Mouse (Mus musculus): ENCODE data around the gene Fancd2os. TPM values are rescaled to one million over a fixed set of nuclear protein-coding genes. Genes with fewer than 3 reads are reported as not detected.

Gene Fancd2os
- polyA plus RNA-seq, 1 experiment from 2014 or later, result 0.15 TPM

DNA sequence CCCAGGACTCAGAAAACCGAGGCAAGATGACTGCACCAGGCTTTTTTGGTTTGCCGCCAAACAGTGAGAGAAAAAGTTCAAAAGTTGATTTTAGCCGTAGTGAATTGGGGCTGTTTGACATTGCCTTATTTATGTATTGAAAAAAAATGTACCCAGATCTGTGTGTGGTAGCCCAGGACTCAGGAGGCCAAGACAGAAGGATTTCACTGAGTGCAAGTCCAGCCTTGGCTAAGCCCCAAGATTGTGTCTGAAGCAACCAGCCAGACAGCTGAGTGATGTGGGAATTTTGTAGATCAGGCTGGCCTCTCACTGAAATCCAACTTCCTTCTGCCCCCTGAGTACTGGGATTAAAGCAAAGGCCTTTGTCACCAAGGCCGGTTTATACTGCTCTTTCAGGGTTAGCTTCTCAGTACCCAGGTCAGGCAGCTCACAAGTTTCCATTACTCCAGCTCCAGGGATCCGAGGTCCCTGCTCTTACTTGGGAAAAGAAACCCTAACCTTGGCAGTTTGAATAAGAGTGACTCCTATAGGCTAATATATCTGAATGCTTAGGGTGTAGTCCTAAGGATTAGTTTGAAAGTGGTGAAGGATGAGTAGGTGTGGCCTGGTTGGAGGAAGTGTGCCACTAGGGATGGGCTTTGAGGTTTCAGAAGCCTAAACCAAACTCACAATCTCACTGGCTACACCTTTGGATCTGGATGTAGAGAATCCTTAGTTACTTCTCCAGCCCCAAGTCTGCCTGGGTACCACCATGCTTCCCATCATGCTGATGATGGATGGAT lies 24.7 kb upstream of the Fancd2os start:
- peak overlapping the region; percentile 90 for H3K4me2 ChIP-seq
- H3K4me3 ChIP-seq, result peak overlapping the region; percentile 90
- H3K27me3 ChIP-seq, result no peaks in the 10 kb centered on the region
- H3K9me3 ChIP-seq (replicated peaks), result no peaks in the 10 kb centered on the region
- ATAC-seq (replicated peaks; ENCODE audit: insufficient number of reproducible peaks, insufficient read depth, low FRiP score, low read depth), result no peak
- 45% methylated on average over 5 of the region's 5 CpGs for WGBS
- peaks cover 17% of the 10 kb centered on the region for H3K4me1 ChIP-seq (replicated peaks)
- H3K27ac ChIP-seq, result peak overlapping the region; percentile 93; the same call in 1 of the 2 replicates
- peaks cover 18% of the 10 kb centered on the region for H3K36me3 ChIP-seq
- peak overlapping the region; percentile 81; the same call in 1 of the 2 replicates for H3K9ac ChIP-seq

- ATAC-seq (replicated peaks; ENCODE audit: insufficient number of reproducible peaks, insufficient read depth, low FRiP score, low read depth), result peak; percentile 91
- H3K27me3 ChIP-seq, result no peaks in the 10 kb centered on the region
- under 1% methylated on average over 76 of the region's 76 CpGs for whole genome bisulfite sequencing
- peak within 1 kb of the TSS; percentile 93 for H3K27ac ChIP-seq
- H3K9me3 ChIP-seq (replicated peaks), result no peaks in the 10 kb centered on the region
- peak within 1 kb of the TSS; percentile 90 for H3K4me2 ChIP-seq
- H3K9ac ChIP-seq, result peak within 1 kb of the TSS; percentile 81
- peaks cover 7% of the 10 kb centered on the region for H3K36me3 ChIP-seq
- H3K4me3 ChIP-seq, result peak within 1 kb of the TSS; percentile 90
- H3K4me1 ChIP-seq (replicated peaks), result peaks cover 17% of the 10 kb centered on the region
Measured at GRCm38 (mm10) chr6:113623941-113624751, 23.6 kb upstream of the Fancd2os start, which contains the start of gene Vhl. Gene Vhl (plus strand): TSS chr6:113623959.

- H3K27ac ChIP-seq, result peak overlapping the region; percentile 93
- 61% methylated on average over 5 of the region's 5 CpGs for WGBS
- peak overlapping the region; percentile 90 for H3K4me3 ChIP-seq
- no peak for ATAC-seq (replicated peaks; ENCODE audit: insufficient number of reproducible peaks, insufficient read depth, low FRiP score, low read depth)
- H3K36me3 ChIP-seq, result 0 out of 2 replicates have a peak, but pooled peaks cover 5% of the 10 kb centered on the region
- H3K4me1 ChIP-seq (replicated peaks), result peaks cover 17% of the 10 kb centered on the region
- H3K4me2 ChIP-seq, result peak overlapping the region; percentile 90
- H3K9me3 ChIP-seq (replicated peaks), result no peaks in the 10 kb centered on the region
- no peaks in the 10 kb centered on the region for H3K27me3 ChIP-seq
- H3K9ac ChIP-seq, result no peak overlapping the region
Measured at GRCm38 (mm10) chr6:113623386-113623785, 22.9 kb upstream of the Fancd2os start.

DNA sequence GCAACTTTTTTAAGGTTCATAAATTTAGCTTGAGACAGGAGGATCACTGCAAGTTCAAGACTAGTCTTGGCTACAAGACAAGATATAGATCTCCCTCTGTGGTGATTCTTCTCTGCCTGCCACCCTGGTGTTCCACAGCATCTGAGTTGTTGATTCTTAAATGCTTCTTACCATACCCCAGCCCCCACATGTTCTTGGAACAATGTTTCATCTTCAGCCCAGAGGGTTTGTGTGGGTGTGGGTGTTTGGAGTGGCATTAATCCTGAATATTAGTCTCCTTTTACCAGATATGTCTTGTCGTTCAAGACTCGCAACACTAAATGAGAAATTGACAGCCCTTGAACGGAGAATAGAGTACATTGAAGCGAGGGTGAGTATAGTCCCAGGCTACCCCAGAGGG lies 15.0 kb upstream of the Fancd2os start:
- no peaks in the 10 kb centered on the region for H3K27me3 ChIP-seq
- H3K27ac ChIP-seq, result no peak overlapping the region
- peaks cover 20% of the 10 kb centered on the region for H3K4me1 ChIP-seq (replicated peaks)
- no peak for ATAC-seq (replicated peaks; ENCODE audit: insufficient number of reproducible peaks, insufficient read depth, low FRiP score, low read depth)
- no peaks in the 10 kb centered on the region for H3K9me3 ChIP-seq (replicated peaks)
- WGBS, result 92% methylated on average over 4 of the region's 4 CpGs
- no peak overlapping the region for H3K4me3 ChIP-seq
- no peak overlapping the region for H3K4me2 ChIP-seq
- no peak overlapping the region for H3K9ac ChIP-seq
- peaks cover 42% of the 10 kb centered on the region for H3K36me3 ChIP-seq

DNA sequence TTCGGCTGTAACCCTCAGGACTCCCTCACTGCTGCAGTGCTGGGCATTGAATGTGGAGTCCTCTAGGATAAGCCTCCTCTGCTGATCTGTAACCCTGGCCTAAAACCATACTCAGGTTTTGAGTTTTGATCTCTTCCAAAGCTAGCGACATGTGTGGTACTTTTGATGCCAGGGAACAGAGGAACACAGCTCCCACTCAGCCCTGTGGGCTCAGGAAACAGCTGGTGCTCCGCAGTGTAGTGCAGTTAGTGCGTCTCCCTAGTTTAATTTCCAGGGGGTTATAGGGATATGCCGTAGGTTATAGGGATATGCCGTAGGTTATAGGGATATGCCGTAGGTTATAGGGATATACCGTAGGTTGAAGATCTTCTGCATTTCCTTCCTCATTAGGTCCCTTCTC lies 14.5 kb upstream of the Fancd2os start:
- Histone ChIP-seq H3K4me1 (replicated peaks) (peaks cover 20% of the 10 kb centered on the region), H3K36me3 (peaks cover 44% of the 10 kb centered on the region), H3K4me3 (no peak overlapping the region), H3K27me3 (no peaks in the 10 kb centered on the region), H3K27ac (no peak overlapping the region), H3K4me2 (no peak overlapping the region), H3K9ac (no peak overlapping the region), H3K9me3 (replicated peaks) (no peaks in the 10 kb centered on the region)
- 96% methylated on average over 8 of the region's 8 CpGs for WGBS
- no peak for ATAC-seq (replicated peaks; ENCODE audit: insufficient number of reproducible peaks, insufficient read depth, low FRiP score, low read depth)

DNA sequence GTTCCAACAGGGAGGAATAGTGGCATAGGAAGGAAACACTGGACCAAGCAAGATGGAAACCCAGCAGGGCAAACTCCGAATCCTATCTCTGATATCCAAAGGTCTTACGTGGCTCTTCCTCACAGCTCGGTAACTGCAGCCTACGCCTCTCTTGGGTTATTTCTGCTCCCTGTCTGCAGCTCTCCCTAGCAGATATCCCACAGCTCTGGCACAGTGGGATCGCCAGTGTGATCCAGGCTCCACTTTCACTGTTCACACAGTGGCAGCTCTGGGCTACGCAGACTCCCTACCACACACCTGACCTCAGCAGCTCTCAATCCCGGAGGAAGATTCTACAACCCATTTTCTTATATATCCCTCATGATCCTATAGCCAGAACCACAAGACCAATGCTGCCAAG lies 13.6 kb upstream of the Fancd2os start:
- Histone ChIP-seq H3K27ac (no peak overlapping the region), H3K36me3 (peaks cover 44% of the 10 kb centered on the region), H3K9me3 (replicated peaks) (no peaks in the 10 kb centered on the region), H3K4me3 (no peak overlapping the region), H3K4me2 (no peak overlapping the region), H3K27me3 (no peaks in the 10 kb centered on the region), H3K9ac (no peak overlapping the region), H3K4me1 (replicated peaks) (peaks cover 20% of the 10 kb centered on the region)
- whole genome bisulfite sequencing, result 90% methylated on average over 7 of the region's 7 CpGs
- no peak for ATAC-seq (replicated peaks; ENCODE audit: insufficient number of reproducible peaks, insufficient read depth, low FRiP score, low read depth)

- peaks cover 20% of the 10 kb centered on the region for H3K4me1 ChIP-seq (replicated peaks)
- H3K36me3 ChIP-seq, result peaks cover 39% of the 10 kb centered on the region
- H3K27me3 ChIP-seq, result no peaks in the 10 kb centered on the region
- 0 out of 2 replicates have a peak overlapping the region, but pooled peaks have one; percentile 0 for H3K4me3 ChIP-seq
- H3K4me2 ChIP-seq, result peak overlapping the region; percentile 52
- no peaks in the 10 kb centered on the region for H3K9me3 ChIP-seq (replicated peaks)
- ATAC-seq (replicated peaks; ENCODE audit: insufficient number of reproducible peaks, insufficient read depth, low FRiP score, low read depth), result no peak
- H3K9ac ChIP-seq, result 0 out of 2 replicates have a peak overlapping the region, but pooled peaks have one; percentile 28
- 41% methylated on average over 8 of the region's 8 CpGs for WGBS
- H3K27ac ChIP-seq, result peak overlapping the region; percentile 83
Measured at GRCm38 (mm10) chr6:113612258-113612969, 11.9 kb upstream of the Fancd2os start.

DNA sequence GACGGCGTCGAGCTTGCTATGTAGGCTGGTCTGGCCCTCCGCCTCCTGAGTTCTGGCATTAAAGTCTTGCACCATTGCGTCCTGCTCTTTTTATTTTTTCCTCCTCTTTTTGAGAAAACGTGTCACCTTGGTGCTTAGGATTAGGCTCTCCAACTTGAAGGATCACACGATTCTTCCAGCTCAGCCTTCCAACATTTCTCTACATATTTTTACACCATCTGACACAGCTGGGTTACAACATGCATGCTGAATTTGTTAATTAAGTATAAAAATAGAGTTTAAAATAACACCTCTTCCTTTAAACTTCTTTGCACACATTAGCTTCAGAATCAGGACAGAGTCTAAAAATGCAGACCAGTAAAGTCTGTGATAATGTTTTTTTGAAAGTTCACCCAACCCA lies 8.8 kb upstream of the Fancd2os start:
- Histone ChIP-seq H3K27ac (no peak overlapping the region), H3K4me2 (no peak overlapping the region), H3K4me3 (no peak overlapping the region), H3K36me3 (peaks cover 8% of the 10 kb centered on the region), H3K9ac (no peak overlapping the region), H3K9me3 (replicated peaks) (no peaks in the 10 kb centered on the region), H3K27me3 (no peaks in the 10 kb centered on the region), H3K4me1 (replicated peaks) (peaks cover 32% of the 10 kb centered on the region)
- 89% methylated on average over 7 of the region's 7 CpGs for WGBS
- no peak for ATAC-seq (replicated peaks; ENCODE audit: insufficient number of reproducible peaks, insufficient read depth, low FRiP score, low read depth)

DNA sequence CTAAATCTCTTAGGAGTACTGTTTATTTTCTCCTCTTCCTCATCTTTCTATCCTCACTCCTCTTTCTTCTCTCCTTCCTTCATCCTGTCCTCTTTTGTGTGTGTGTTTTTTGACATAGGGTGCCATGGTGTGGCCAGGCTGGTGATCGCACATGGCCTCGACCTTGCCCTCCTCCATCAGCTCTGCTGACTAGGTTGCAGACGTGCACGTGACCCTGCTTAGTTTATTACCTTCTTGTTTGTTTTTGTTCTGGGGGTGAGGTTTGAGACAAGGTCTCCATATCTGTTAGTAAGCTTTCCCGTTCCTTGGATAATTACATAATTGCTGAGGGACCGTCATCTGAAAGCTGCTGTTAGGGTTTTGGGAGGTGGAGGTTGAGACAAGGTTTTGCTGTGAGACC lies 8.4 kb upstream of the Fancd2os start:
- 81% methylated on average over 6 of the region's 6 CpGs for WGBS
- Histone ChIP-seq H3K9me3 (replicated peaks) (no peaks in the 10 kb centered on the region), H3K4me1 (replicated peaks) (peaks cover 35% of the 10 kb centered on the region), H3K27me3 (no peaks in the 10 kb centered on the region), H3K9ac (no peak overlapping the region), H3K27ac (no peak overlapping the region), H3K4me2 (no peak overlapping the region), H3K4me3 (no peak overlapping the region), H3K36me3 (peaks cover 4% of the 10 kb centered on the region)
- ATAC-seq (replicated peaks; ENCODE audit: insufficient number of reproducible peaks, insufficient read depth, low FRiP score, low read depth), result no peak

GRCm38 (mm10) chr6:113605224-113605545 lies 4.7 kb upstream of the Fancd2os start:
- Histone ChIP-seq H3K27ac (peak overlapping the region; percentile 88), H3K4me2 (peak overlapping the region; percentile 66), H3K4me1 (replicated peaks) (peaks cover 17% of the 10 kb centered on the region), H3K27me3 (no peaks in the 10 kb centered on the region), H3K36me3 (no peaks in the 10 kb centered on the region), H3K9me3 (replicated peaks) (no peaks in the 10 kb centered on the region), H3K4me3 (peak overlapping the region; percentile 87), H3K9ac (peak overlapping the region; percentile 91)
- peak; percentile 29; the same call in 1 of the 2 replicates for ATAC-seq (replicated peaks; ENCODE audit: insufficient number of reproducible peaks, insufficient read depth, low FRiP score, low read depth)
- WGBS, result 4% methylated on average over 10 of the region's 10 CpGs
